Mouse (Mus musculus): ENCODE measurements around the gene Rasa4.
"Not testable (repeated sequence)": the region's sequence is repeated elsewhere in the genome, so short reads cannot be mapped to it uniquely, and the experiment has no call there.

The Rasa4 gene

GRCm38 (mm10) chr5:136109042-136109441 is 25.3 kb downstream of the Rasa4 start:
- DNase-seq (ENCODE audit: low spot score), result no peak

GRCm38 (mm10) chr5:136113546-136113945 is 29.8 kb downstream of the Rasa4 start:
- not testable (repeated sequence) for DNase-seq (ENCODE audit: low spot score)

- DNase-seq (ENCODE audit: low spot score), result peak; percentile 97
These were observed 32.4 kb downstream of the Rasa4 start, which contains the start of gene Polr2j for GRCm38 (mm10) chr5:136115891-136116783. Polr2j (plus strand) TSS chr5:136116631.

GRCm38 (mm10) chr5:136116784-136117112 is 33.0 kb downstream of the Rasa4 start:
- no peak for DNase-seq (ENCODE audit: low spot score)

- no peak for DNase-seq (ENCODE audit: low spot score)
These were observed 38.4 kb downstream of the Rasa4 start for GRCm38 (mm10) chr5:136122165-136122564.

GRCm38 (mm10) chr5:136135571-136136291 is 52.0 kb downstream of the Rasa4 start, which contains the start of the genes Lrwd1 and Alkbh4:
Lrwd1 (minus strand) TSS chr5:136136074.
Alkbh4 (plus strand) TSS chr5:136136146.
- DNase-seq (ENCODE audit: low spot score), result peak; percentile 97

- DNase-seq (ENCODE audit: low spot score), result no peak
These were observed 52.7 kb downstream of the Rasa4 start for GRCm38 (mm10) chr5:136136292-136136990.

GRCm38 (mm10) chr5:136137658-136138274 is 54.0 kb downstream of the Rasa4 start:
- peak; percentile 79 for DNase-seq (ENCODE audit: low spot score)

- no peak for DNase-seq (ENCODE audit: low spot score)
These were observed 55.7 kb downstream of the Rasa4 start for GRCm38 (mm10) chr5:136139393-136139792.

GRCm38 (mm10) chr5:136140057-136140482 is 56.4 kb downstream of the Rasa4 start:
- no peak for DNase-seq (ENCODE audit: low spot score)

- DNase-seq (ENCODE audit: low spot score), result no peak
These were observed 59.0 kb downstream of the Rasa4 start for GRCm38 (mm10) chr5:136142746-136143145.

GRCm38 (mm10) chr5:136143161-136143755 is 59.5 kb downstream of the Rasa4 start:
- peak; percentile 69 for DNase-seq (ENCODE audit: low spot score)

- DNase-seq (ENCODE audit: low spot score), result peak; percentile 62
These were observed 61.1 kb downstream of the Rasa4 start for GRCm38 (mm10) chr5:136144606-136145430.

GRCm38 (mm10) chr5:136146936-136147335 is 63.2 kb downstream of the Rasa4 start:
- no peak for DNase-seq (ENCODE audit: low spot score)

- no peak for DNase-seq (ENCODE audit: low spot score)
These were observed 64.0 kb downstream of the Rasa4 start for GRCm38 (mm10) chr5:136147704-136148103.

- DNase-seq (ENCODE audit: low spot score), result not testable (repeated sequence)
These were observed 65.4 kb downstream of the Rasa4 start for GRCm38 (mm10) chr5:136149134-136149576.

- DNase-seq (ENCODE audit: low spot score), result no peak
These were observed 68.6 kb downstream of the Rasa4 start for GRCm38 (mm10) chr5:136152365-136152764.

GRCm38 (mm10) chr5:136155399-136155798 is 71.7 kb downstream of the Rasa4 start:
- DNase-seq (ENCODE audit: low spot score), result no peak

GRCm38 (mm10) chr5:136160084-136160483 is 76.4 kb downstream of the Rasa4 start:
- peak; percentile 70 for DNase-seq (ENCODE audit: low spot score)
